Mouse (Mus musculus): ENCODE measurements around the gene Tle6. TPM values are rescaled to one million over a fixed set of nuclear protein-coding genes. Genes with fewer than 3 reads are reported as not detected.
"Not testable (repeated sequence)": the region's sequence is repeated elsewhere in the genome, so short reads cannot be mapped to it uniquely, and the experiment has no call there.

The Tle6 gene
- total RNA-seq (2021), result 1 to 10 TPM; 5.6 to 6.7 TPM
- long read RNA-seq, experiment 1, partial matches to known transcripts, result 1 of 4 reads
- long read RNA-seq, experiment 1, other reads (novel, unspliced or antisense), result 2 of 4 reads
- long read RNA-seq, experiment 2, partial matches to known transcripts, result 0 of 7 reads
- long read RNA-seq, experiment 2, other reads (novel, unspliced or antisense), result 2 of 7 reads

GRCm38 (mm10) chr10:81600738-81601203 is at the start of gene Tle6:
Gene Tle6, minus strand, starts transcription at chr10:81601073.
- peak within 1 kb of the TSS; percentile 74 for H3K27ac ChIP-seq
- peak within 1 kb of the TSS; percentile 69 for H3K4me3 ChIP-seq
- DNase-seq, result peak; percentile 97
- intact Hi-C loops (cut with DNase I), result no loop called here
- TF ChIP-seq CTCF (IDR thresholded peaks at IDR 0.05), result no peak

- Histone ChIP-seq H3K4me3 (peak within 1 kb of the TSS; percentile 79), H3K27ac (peak within 1 kb of the TSS; percentile 89)
- peak; percentile 83 for DNase-seq
- intact Hi-C loops (cut with DNase I), result loop anchor here (10.0 kb wide), 1 partner anchor 526 kb away; no protein-coding TSS in a partner anchor
These were observed 48.2 kb upstream of the Tle6 start, which contains the start of gene Gm10778 for GRCm38 (mm10) chr10:81648803-81649775. Gene Gm10778, plus strand, starts transcription at chr10:81649059.

GRCm38 (mm10) chr10:81646015-81646555 is 45.2 kb upstream of the Tle6 start:
- no peak for DNase-seq
- TF ChIP-seq CTCF (IDR thresholded peaks at IDR 0.05), result no peak
- intact Hi-C loops (cut with DNase I), result loop anchor here (10.0 kb wide), 1 partner anchor 529 kb away; no protein-coding TSS in a partner anchor
- no peak overlapping the region for H3K27ac ChIP-seq
- H3K4me3 ChIP-seq, result no peak overlapping the region

- Histone ChIP-seq H3K27ac (no peak overlapping the region), H3K4me3 (no peak overlapping the region)
- no peak for DNase-seq
- intact Hi-C loops (cut with DNase I), result loop anchor here (10.0 kb wide), 1 partner anchor 529 kb away; no protein-coding TSS in a partner anchor
- no peak for TF ChIP-seq CTCF (IDR thresholded peaks at IDR 0.05)
These were observed 44.5 kb upstream of the Tle6 start for GRCm38 (mm10) chr10:81645391-81645790.

- intact Hi-C loops (cut with DNase I), result loop anchor here (10.0 kb wide), 1 partner anchor 530 kb away; no protein-coding TSS in a partner anchor
- no peak for TF ChIP-seq CTCF (IDR thresholded peaks at IDR 0.05)
- H3K27ac ChIP-seq, result no peak overlapping the region; the same call in 1 of the 2 replicates
- DNase-seq, result no peak
- no peak overlapping the region for H3K4me3 ChIP-seq
These were observed 43.8 kb upstream of the Tle6 start for GRCm38 (mm10) chr10:81644716-81645115.

GRCm38 (mm10) chr10:81644162-81644561 is 43.3 kb upstream of the Tle6 start:
- intact Hi-C loops (cut with DNase I), result loop anchor here (10.0 kb wide), 1 partner anchor 531 kb away; no protein-coding TSS in a partner anchor
- no peak for TF ChIP-seq CTCF (IDR thresholded peaks at IDR 0.05)
- Histone ChIP-seq H3K4me3 (peak overlapping the region; percentile 97), H3K27ac (peak overlapping the region; percentile 96)
- no peak for DNase-seq

- peak overlapping the region; percentile 97 for H3K4me3 ChIP-seq
- H3K27ac ChIP-seq, result peak overlapping the region; percentile 96
- intact Hi-C loops (cut with DNase I), result loop anchor here (10.0 kb wide), 1 partner anchor 531 kb away; no protein-coding TSS in a partner anchor
- DNase-seq, result peak; percentile 99
- TF ChIP-seq CTCF (IDR thresholded peaks at IDR 0.05), result peak; percentile 56
These were observed 42.7 kb upstream of the Tle6 start for GRCm38 (mm10) chr10:81643449-81644055.

- Histone ChIP-seq H3K4me3 (peak overlapping the region; percentile 97), H3K27ac (peak overlapping the region; percentile 96)
- no peak for TF ChIP-seq CTCF (IDR thresholded peaks at IDR 0.05)
- DNase-seq, result no peak
- intact Hi-C loops (cut with DNase I), result loop anchor here (10.0 kb wide), 1 partner anchor 532 kb away; no protein-coding TSS in a partner anchor
These were observed 42.0 kb upstream of the Tle6 start for GRCm38 (mm10) chr10:81642648-81643448.

- intact Hi-C loops (cut with DNase I), result loop anchor here (10.0 kb wide), 1 partner anchor 533 kb away; no protein-coding TSS in a partner anchor
- no peak for DNase-seq
- no peak for TF ChIP-seq CTCF (IDR thresholded peaks at IDR 0.05)
- peak overlapping the region; percentile 96 for H3K27ac ChIP-seq
- H3K4me3 ChIP-seq, result peak overlapping the region; percentile 97
These were observed 41.2 kb upstream of the Tle6 start for GRCm38 (mm10) chr10:81641978-81642647.

- DNase-seq, result no peak
- no peak overlapping the region for H3K4me3 ChIP-seq
- no peak overlapping the region for H3K27ac ChIP-seq
- TF ChIP-seq CTCF (IDR thresholded peaks at IDR 0.05), result no peak
- intact Hi-C loops (cut with DNase I), result loop anchor here (10.0 kb wide), 1 partner anchor 533 kb away; no protein-coding TSS in a partner anchor
These were observed 40.7 kb upstream of the Tle6 start for GRCm38 (mm10) chr10:81641566-81641965.

- DNase-seq, H3K4me3 ChIP-seq, H3K27ac ChIP-seq: not testable (repeated sequence)
- intact Hi-C loops (cut with DNase I), result loop anchor here (1.0 to 10.0 kb wide), 2 partner anchors 11 to 534 kb away; no protein-coding TSS in a partner anchor
These were observed 40.0 kb upstream of the Tle6 start for GRCm38 (mm10) chr10:81640825-81641224.

All from gastrocnemius, adult 2 months (tissue).